Mouse (Mus musculus) ovary, postnatal 14 days (tissue): Measurements from ENCODE around the gene Dclre1a.

ENCODE experiments used
- DNase-seq: peaks from one replicate; pipeline ENCODE4 v3.0.0; 2022; ENCODE audit warnings: low spot score

The Dclre1a gene

GRCm38 (mm10) chr19:56547456-56548229, at the start of gene Dclre1a:
Gene Dclre1a (minus strand): TSS chr19:56548222.
- peak; percentile 59 for DNase-seq

DNA sequence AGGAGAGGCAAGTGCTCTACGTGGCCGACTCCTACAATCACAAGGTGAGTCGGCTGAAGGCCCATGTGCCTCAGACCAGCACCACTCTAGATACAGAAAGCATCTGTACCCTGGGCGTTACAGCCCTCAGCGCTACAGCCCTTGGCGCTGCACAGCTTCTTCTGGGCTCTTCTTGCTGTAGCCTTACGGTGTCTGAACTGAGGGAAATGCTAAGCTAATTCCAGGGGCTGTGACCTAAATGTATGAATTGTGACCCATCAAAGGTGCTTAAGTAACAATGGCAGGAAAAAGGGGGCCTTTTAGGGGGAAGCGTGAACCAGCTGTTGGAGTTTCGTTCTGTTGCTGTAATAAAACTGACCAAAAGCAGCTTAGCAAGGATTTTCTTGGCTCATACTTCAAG, 44.5 kb upstream of the Dclre1a start:
- no peak for DNase-seq

- no peak for DNase-seq
Observed at GRCm38 (mm10) chr19:56590250-56590649, 42.2 kb upstream of the Dclre1a start.

GRCm38 (mm10) chr19:56589455-56589854, 41.4 kb upstream of the Dclre1a start:
- DNase-seq = no peak

DNA sequence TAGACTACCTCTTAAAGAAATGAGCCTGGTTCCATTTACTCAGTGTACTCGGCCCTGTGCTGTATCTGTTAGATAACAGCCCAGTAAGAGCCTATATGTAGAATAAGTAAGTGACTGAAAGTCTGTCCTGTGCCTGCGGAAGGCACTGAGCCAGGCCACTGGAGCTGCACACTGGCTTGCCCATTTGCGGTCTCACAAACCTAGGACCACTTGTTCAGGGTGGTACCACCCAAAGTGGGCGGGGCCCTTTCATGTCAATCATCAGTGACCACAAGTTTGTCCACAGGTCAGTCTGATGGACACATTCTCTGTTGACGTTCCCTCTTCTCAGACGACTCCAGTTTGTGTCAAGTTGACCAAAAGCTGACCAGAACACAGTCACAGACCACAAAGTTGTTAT, 41.0 kb upstream of the Dclre1a start:
- DNase-seq = no peak

DNA sequence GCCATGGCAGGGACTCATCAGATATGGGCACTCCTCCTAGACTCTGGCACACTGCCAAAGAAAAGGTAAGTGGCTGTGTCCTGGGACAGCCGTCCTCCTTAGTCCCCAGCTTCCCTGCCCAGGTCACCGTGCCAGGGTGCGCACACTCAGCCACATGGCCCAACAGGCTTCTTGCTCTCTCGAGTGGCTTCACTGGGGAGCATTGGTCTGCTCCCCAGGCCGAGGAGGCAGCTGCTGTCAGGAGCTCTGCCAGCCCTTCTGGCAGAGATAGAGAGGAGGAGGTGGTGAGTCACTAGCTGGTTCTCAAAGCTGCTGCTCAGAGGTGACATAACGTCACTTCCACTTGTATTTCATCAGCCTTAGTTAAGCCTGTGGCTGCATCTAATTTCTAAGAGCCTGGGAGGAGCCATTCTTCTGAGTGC, 40.2 kb upstream of the Dclre1a start:
- no peak for DNase-seq

DNA sequence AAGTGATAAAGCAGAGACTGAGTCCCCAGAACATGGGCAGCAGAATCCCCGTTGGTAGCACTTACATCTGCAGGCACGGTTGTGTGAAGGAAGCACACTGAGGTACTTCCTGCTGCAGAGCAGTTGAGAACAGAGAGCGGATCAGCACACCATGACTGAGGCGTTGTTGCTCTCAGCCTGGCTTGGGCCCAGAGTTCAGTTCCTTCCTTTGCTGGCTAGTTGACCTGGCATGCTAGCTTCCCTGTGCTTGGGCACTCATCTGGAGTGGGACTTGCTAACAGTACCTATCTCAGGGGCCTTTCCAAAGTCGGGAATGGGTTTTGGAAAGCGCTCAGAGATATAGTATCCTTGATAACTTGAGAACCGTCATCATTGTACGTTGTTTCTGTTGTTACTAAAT, 38.3 kb upstream of the Dclre1a start:
- no peak for DNase-seq

DNA sequence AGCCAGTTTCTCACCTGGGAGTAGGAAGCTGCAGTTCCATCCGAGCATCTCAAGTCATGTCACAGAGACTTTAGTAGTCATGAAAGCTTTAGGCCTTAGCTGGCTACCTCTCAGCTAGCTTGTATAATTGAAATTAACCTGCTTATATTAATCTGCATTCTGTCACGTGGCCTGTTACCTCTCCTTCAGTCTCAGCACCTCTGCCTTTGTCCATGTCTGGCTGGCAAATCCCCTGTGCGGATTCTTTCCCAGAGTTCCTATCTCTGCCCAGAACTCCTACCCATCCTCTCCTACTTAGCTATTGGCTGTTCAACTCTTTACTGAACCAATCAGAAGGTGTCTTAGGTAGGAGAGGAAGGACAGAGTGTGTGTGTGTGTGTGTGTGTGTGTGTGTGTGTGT, 36.3 kb upstream of the Dclre1a start:
- no peak for DNase-seq

- DNase-seq = no peak
Observed at GRCm38 (mm10) chr19:56583785-56584184, 35.8 kb upstream of the Dclre1a start.

DNA sequence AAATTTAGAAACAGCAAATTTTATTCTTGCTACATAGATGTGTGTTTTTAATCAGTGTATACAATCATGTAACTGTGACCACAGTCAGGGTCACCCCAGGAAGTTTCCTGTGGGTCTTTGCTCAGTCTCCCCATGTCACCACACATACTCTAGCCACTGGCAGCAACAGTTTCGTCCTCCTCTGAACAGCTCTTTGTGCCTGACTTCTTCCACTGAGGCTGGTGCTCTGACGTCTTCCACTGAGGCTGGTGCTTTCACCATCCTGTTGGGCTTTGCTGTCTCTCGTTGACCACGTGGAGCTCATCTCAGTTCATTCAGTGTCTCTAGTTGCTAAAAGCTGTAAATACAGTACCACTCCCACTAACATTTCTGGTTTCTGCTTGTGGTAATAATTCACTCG, 34.0 kb upstream of the Dclre1a start:
- no peak for DNase-seq

- DNase-seq = no peak
Observed at GRCm38 (mm10) chr19:56577801-56578200, 29.8 kb upstream of the Dclre1a start.

- DNase-seq = no peak
Observed at GRCm38 (mm10) chr19:56573184-56573583, 25.2 kb upstream of the Dclre1a start.

DNA sequence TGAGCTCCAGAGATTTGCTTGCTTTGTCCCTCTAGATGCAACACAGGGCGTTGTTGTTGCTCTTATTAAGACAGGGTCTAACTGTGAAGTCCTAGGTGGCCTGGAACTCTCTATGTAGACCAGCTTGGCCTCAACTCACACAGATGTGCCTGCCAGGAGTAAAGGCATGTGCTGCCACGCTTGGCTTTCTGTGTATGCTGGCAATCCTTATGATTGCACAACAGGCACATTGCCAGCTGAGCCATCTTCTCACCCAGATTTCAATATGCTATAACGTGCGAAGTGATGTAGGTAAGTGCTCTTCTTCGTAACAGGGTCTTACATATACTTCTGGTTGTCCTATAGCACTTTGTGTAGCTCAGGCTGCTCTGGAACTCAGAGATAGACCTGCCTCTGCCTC, 23.9 kb upstream of the Dclre1a start:
- no peak for DNase-seq

DNA sequence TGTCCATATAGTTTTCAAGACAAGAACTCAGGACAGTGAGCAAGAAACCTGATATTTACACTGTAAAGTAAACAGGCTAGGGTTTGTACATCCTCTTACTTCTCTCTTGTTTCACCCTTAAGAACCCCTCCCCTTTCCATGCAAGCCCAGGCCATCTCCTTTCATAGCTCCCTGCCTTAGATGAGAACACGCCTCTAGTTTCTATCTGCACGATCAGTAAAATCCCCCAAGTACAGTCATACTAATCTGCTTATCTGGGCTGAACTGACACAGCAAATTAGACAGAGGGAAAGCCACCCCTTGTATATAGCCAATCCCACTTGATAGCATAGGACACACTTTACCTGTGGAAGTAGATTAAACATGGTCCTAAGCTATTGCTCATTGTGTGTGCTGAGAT, 23.2 kb upstream of the Dclre1a start:
- no peak for DNase-seq

- DNase-seq = no peak
Observed at GRCm38 (mm10) chr19:56570781-56571180, 22.8 kb upstream of the Dclre1a start.

DNA sequence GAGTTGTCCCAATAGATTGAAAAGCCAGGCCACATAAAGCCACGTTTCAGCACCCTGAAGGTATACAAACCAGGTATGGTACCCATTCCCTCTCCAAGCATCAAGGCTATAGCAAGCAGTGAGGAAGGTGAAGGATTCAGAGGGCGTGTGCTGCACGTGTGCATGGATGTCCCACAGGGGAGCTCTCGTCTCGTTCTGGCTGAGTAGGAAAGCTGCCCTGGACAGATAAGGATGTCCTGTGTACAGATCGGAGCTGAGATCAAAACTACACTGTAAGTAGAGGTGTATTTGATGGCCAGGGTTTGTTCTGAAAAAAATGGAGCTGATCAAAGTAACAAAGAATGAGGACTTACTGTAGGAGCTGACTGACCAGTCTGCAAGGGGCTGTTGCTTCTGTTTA, 18.9 kb upstream of the Dclre1a start:
- DNase-seq = no peak

GRCm38 (mm10) chr19:56566041-56566440, 18.0 kb upstream of the Dclre1a start:
- peak; percentile 33 for DNase-seq

GRCm38 (mm10) chr19:56565358-56565757, 17.3 kb upstream of the Dclre1a start:
- no peak for DNase-seq

GRCm38 (mm10) chr19:56563469-56563868, 15.4 kb upstream of the Dclre1a start:
- DNase-seq = no peak

GRCm38 (mm10) chr19:56562433-56563138, 14.6 kb upstream of the Dclre1a start:
- DNase-seq = no peak

- no peak for DNase-seq
Observed at GRCm38 (mm10) chr19:56555972-56556371, 8.0 kb upstream of the Dclre1a start.

DNA sequence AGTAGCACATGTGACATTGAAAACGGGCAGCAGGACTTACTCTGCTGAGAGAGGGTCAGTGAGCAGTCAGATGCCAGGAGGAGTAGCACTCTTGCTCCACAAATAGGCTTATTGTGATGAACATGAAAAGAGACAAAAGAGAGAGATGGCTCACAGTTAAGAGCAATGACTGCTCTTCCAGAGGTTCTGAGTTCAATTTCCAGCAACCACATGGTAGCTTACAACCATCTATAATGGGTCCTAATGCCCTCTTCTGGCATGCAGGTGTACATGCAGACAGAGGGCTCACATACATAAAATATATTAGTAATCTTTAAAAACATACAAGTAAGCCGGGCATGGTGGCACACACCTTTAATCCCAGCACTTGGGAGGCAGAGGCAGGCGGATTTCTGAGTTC, 5.2 kb upstream of the Dclre1a start:
- no peak for DNase-seq

GRCm38 (mm10) chr19:56549033-56549680, 1.1 kb upstream of the Dclre1a start:
- no peak for DNase-seq
